Mouse (Mus musculus) thymus, adult 2 months (tissue): ENCODE results near the gene Zscan10.

Experiments
- CTCF ChIP-seq: fragments of 200-500 bp; IDR thresholded peaks from 2 replicates; pipeline ENCODE4 v1.5.1; 2012; ENCODE audit warnings: mild to moderate bottlenecking, control low read depth, low read length, moderate library complexity, borderline replicate concordance; ENCODE audit not compliant: control insufficient read depth, poor library complexity, insufficient read depth; ENCODE audit errors: extremely low read depth
- POLR2A ChIP-seq: fragments of 200-500 bp; IDR thresholded peaks from 2 replicates; pipeline ENCODE4 v1.6.1; 2012; ENCODE audit warnings: mild to moderate bottlenecking, low read length, control low read depth, moderate library complexity; ENCODE audit not compliant: control insufficient read depth, poor library complexity, insufficient read depth; ENCODE audit errors: extremely low read depth

GRCm38 (mm10) chr17:23603077-23603476 is 2.4 kb downstream of the Zscan10 start:
- TF ChIP-seq CTCF (no peak), POLR2A (no peak)
